Mouse (Mus musculus) lung, postnatal 0 days (tissue): ENCODE data around the gene Ankrd33b.

Experiments used
- CTCF ChIP-seq: IDR thresholded peaks from 2 replicates; pipeline ENCODE4 v1.5.1; 2016; ENCODE audit warnings: antibody characterized with exemption, mild to moderate bottlenecking
- EP300 ChIP-seq: IDR thresholded peaks from 2 replicates; pipeline ENCODE4 v1.6.1; 2016; ENCODE audit warnings: antibody characterized with exemption, mild to moderate bottlenecking, control low read depth

DNA sequence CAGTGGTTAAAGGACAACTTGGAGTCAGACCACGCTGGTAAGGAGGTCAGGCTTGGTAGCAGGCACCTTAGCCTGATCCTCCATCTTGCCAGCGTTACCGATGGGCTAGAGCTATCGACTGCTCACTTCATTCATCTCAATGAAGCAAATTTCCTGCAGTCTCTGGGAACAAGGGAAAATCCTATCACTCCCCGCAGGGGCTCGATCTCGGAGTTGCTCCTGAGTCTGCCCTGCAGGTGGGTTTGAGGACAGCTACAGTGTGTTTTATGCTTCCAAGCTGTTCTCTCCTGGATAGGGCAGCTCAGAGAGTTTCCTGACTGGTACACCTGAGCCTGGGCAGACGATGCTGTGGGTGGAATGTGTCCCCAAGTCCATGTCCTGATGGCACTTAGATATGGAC is 36.8 kb upstream of the Ankrd33b start:
- TF ChIP-seq CTCF (no peak), EP300 (no peak)
